In the genomic region with DNA sequence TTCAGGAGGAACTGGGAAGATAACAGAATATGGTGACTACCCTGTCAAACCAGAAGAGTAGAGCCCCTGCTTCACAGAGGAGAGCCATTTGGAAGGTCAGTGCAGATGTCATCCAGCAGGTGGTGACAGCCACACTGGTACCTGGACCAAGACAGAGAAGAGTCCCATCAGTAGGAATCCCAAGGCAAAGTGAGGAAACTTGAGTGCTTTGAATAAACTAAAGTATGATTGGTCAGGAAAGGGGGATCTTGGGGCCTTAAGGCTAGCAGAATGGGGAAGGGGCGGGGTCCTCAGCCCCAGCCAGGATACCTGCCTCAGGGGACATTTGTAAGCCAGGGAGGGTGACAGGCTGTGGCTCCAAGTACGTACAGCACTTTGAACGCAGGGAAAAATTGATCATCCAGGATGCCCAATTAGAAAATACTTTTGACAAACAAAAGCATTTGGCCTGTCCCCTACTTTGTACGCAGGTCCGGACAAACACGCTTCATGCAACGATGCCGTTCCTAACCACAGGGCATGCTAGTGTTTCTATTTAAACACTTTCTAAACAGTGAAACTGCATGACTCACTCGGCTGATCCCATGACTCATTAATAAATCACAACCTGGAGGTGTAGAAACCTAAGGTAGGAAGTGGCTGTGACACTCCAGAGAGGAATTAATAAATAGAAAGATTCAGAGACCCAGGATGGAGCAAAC, we compare ENCODE assay signal across 8 mouse cellular contexts.
DNase-seq lines count a peak whose midpoint lies in the region; ATAC-seq lines count a peak whose summit lies in the region.

No protein-coding gene starts in this region.

- intact Hi-C loops in left cerebral cortex, postnatal 4 days (cut with DNase I), result no loop called here

- ATAC-seq in common myeloid progenitor, adult 5-6 weeks (replicated peaks; ENCODE audit: low read depth, poor library complexity, severe bottlenecking), result peak; percentile 27; the same call in 1 of the 2 replicates

- peak; percentile 39 for DNase-seq in embryo, embryonic 10 days (ENCODE audit: low spot score)
- no peak for DNase-seq in embryo, embryonic 9.5 days (ENCODE audit: extremely low spot score)
- peak; percentile 98 for DNase-seq in 3T3-L1 (ENCODE audit: low read depth, low spot score)
- DNase-seq in kidney, postnatal 14 days, result peak; percentile 63
- no peak for DNase-seq in layer of hippocampus, postnatal 36 days
- no peak for DNase-seq in thymus, postnatal 4 days
- no peak for DNase-seq in left cerebral cortex, postnatal 4 days

Comparison
In these comparisons a context has a peak if more than half of its experiments do, and no peak if none do; other contexts are left out.
1. DNase-seq: peak in embryo, embryonic 10 days (single experiment), 3T3-L1 (single experiment) and kidney, postnatal 14 days (single experiment); none in embryo, embryonic 9.5 days (single experiment), layer of hippocampus, postnatal 36 days (0 of 2), thymus, postnatal 4 days (single experiment) and left cerebral cortex, postnatal 4 days (single experiment).